Mouse (Mus musculus) stomach, embryonic 16.5 days (tissue): ENCODE data around the gene Htr1d. TPM values are rescaled to one million over a fixed set of nuclear protein-coding genes. Genes with fewer than 3 reads are reported as not detected.

Source experiments
- ATAC-seq: fragments of 200-750 bp; cut with Nextera tagmentation; 2 replicates; pipeline ENCODE4 v1.8.0; 2017; ENCODE audit warnings: moderate number of reproducible peaks, moderate TSS enrichment; ENCODE audit not compliant: insufficient read depth, low FRiP score
- H3K27ac ChIP-seq: fragments of 300-500 bp; sonication (generic); 2 replicates; pipeline ENCODE4 v1.5.1; 2014; ENCODE audit warnings: low read length
- H3K27me3 ChIP-seq: fragments of 300-500 bp; sonication (generic); 2 replicates; pipeline ENCODE4 v1.6.1; 2014; ENCODE audit warnings: low read length, control low read depth, mixed read lengths; ENCODE audit not compliant: control insufficient read depth, insufficient read depth
- H3K36me3 ChIP-seq: fragments of 300-500 bp; sonication (generic); 2 replicates; pipeline ENCODE4 v1.6.1; 2014; ENCODE audit warnings: low read length; ENCODE audit not compliant: control insufficient read depth, insufficient read depth
- H3K4me1 ChIP-seq: fragments of 300-500 bp; sonication (generic); 2 replicates; pipeline ENCODE4 v1.6.1; 2014; ENCODE audit warnings: low read length, control low read depth, mixed read lengths; ENCODE audit not compliant: control insufficient read depth, insufficient read depth
- H3K4me2 ChIP-seq: fragments of 300-500 bp; sonication (generic); 2 replicates; pipeline ENCODE4 v1.6.1; 2014; ENCODE audit warnings: low read depth, low read length, mixed read lengths
- H3K4me3 ChIP-seq: fragments of 300-500 bp; sonication (generic); replicated peaks from 2 replicates; pipeline ENCODE4 v1.5.1; 2014; ENCODE audit warnings: mild to moderate bottlenecking, low read length
- H3K9ac ChIP-seq: fragments of 300-500 bp; sonication (generic); 2 replicates; pipeline ENCODE4 v1.6.1; 2014; ENCODE audit warnings: low read length
- H3K9me3 ChIP-seq: fragments of 300-500 bp; sonication (generic); replicated peaks from 2 replicates; pipeline ENCODE4 v1.6.1; 2016; ENCODE audit warnings: low read length, control low read depth; ENCODE audit not compliant: control insufficient read depth
- WGBS: fragments of 180-500 bp; shearing (Covaris S2); extraction: QIAGEN DNeasy Blood & Tissue Kit; methylation state at CpG from one replicate; pipeline ENCODE4 v1.1.7; 2014; 5-methylcytosine and 5-hydroxymethylcytosine counted together
- polyA plus RNA-seq: library from polyadenylated mRNA; unstranded; fragments of >200 nt; fragmentation: Nextera tagmentation; extraction: Ambion mirVana; gene quantifications from 2 replicates; pipeline ENCODE4 v1.2.1, GENCODE M21; 2015

The Htr1d gene
- polyA plus RNA-seq, 1 experiment from 2014 or later: 0.34 TPM

DNA sequence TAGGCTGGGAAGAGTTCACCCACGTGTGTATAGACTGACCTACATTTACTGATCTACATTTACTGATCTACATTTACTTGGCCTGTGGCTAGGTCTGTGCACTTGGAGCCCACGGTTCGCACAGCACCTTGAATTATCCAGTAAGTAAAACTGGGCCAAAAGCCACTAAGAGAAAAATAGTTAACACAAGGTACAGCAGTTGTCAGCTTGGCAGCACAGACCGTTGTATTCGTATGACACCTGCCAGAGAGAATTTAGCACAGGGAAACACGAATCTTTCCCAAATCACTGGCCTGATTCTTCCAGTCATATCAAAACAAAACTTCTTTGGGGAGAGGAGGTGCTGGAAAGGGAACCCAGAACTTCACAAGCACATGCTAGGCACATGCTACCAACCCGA lies 35.0 kb downstream of the Htr1d start:
- Histone ChIP-seq H3K4me3 (no peak overlapping the region), H3K4me2 (no peak overlapping the region), H3K9me3 (no peaks in the 10 kb centered on the region), H3K27me3 (0 out of 2 replicates have a peak, but pooled peaks cover under 1% of the 10 kb centered on the region), H3K36me3 (no peaks in the 10 kb centered on the region), H3K27ac (no peak overlapping the region), H3K4me1 (0 out of 2 replicates have a peak, but pooled peaks cover 3% of the 10 kb centered on the region), H3K9ac (no peak overlapping the region)
- ATAC-seq: no peak
- 82% methylated on average over 7 of the region's 7 CpGs for WGBS

DNA sequence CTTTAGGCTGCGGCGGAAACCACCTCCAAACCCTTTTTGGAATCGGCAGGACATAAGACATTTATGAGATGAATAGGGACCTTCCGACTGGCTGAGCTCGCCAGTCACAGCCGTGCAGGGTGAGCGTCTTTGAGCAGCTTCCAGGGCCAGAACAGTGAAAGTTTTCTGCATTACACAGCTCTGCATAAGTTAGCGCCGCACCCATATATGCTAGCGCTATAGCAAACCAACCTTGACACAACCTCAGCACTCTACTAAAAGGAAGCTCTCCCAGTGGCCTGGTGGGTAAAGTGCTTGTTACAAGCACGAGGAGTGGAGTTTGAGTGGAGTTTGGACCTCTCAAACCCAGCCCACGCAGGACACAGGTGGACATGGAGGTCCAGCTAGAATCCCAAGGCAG lies 35.9 kb downstream of the Htr1d start:
- Histone ChIP-seq H3K9me3 (no peaks in the 10 kb centered on the region), H3K9ac (no peak overlapping the region), H3K27me3 (peaks cover 5% of the 10 kb centered on the region; the same call in 1 of the 2 replicates), H3K4me1 (0 out of 2 replicates have a peak, but pooled peaks cover 7% of the 10 kb centered on the region), H3K36me3 (no peaks in the 10 kb centered on the region), H3K4me2 (no peak overlapping the region), H3K4me3 (no peak overlapping the region), H3K27ac (no peak overlapping the region)
- WGBS: 79% methylated on average over 12 of the region's 12 CpGs
- no peak for ATAC-seq

DNA sequence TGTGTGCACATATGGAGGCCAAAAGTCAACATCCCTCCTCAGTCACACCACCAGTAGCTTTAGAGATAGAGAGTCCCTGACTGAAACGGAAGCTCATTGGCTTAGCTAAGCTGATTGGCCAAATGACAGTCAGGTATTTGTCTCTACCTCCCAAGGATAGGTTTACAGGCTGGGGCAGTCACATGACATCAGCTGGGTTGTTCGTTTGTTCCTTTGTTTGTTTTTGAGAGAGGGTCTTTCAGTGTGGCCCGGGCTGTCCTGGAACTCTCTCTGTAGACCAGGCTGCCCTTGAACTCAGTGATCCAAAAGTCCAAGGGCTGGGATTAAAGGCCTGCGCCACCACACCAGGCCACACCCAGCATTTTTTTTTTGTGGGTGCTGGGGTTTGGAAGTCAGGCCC lies 37.9 kb downstream of the Htr1d start:
- no peak overlapping the region for H3K4me2 ChIP-seq
- no peaks in the 10 kb centered on the region for H3K36me3 ChIP-seq
- H3K9ac ChIP-seq: no peak overlapping the region
- H3K27me3 ChIP-seq: peaks cover 8% of the 10 kb centered on the region; the same call in 1 of the 2 replicates
- no peak for ATAC-seq
- H3K9me3 ChIP-seq: no peaks in the 10 kb centered on the region
- H3K4me3 ChIP-seq: no peak overlapping the region
- H3K4me1 ChIP-seq: peaks cover 13% of the 10 kb centered on the region; the same call in 1 of the 2 replicates
- WGBS: 49% methylated on average over 4 of the region's 4 CpGs
- no peak overlapping the region for H3K27ac ChIP-seq

DNA sequence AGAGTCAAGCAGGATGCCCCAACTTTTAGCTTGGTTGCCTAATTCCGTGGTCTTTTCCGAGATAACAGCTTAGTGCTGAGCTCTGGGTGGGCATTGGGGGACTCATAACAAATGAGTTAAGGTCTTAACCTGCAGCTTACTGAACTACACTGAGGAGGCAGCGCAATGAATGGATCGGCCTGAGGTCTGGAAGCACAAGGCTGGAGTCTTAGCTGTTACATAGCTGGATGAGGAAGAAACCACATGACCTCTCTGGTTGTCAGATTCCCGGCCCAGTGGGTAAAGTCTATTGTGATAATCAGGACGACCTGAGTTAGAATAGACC lies 38.4 kb downstream of the Htr1d start:
- Histone ChIP-seq H3K4me3 (peak overlapping the region; percentile 69), H3K9me3 (no peaks in the 10 kb centered on the region), H3K9ac (peak overlapping the region; percentile 82; the same call in 1 of the 2 replicates), H3K27ac (no peak overlapping the region), H3K4me1 (peaks cover 16% of the 10 kb centered on the region; the same call in 1 of the 2 replicates), H3K4me2 (peak overlapping the region; percentile 99), H3K27me3 (peaks cover 8% of the 10 kb centered on the region; the same call in 1 of the 2 replicates), H3K36me3 (no peaks in the 10 kb centered on the region)
- 29% methylated on average over 6 of the region's 6 CpGs for WGBS
- 0 out of 2 replicates have a peak, but pooled peaks have one; percentile 3 for ATAC-seq

DNA sequence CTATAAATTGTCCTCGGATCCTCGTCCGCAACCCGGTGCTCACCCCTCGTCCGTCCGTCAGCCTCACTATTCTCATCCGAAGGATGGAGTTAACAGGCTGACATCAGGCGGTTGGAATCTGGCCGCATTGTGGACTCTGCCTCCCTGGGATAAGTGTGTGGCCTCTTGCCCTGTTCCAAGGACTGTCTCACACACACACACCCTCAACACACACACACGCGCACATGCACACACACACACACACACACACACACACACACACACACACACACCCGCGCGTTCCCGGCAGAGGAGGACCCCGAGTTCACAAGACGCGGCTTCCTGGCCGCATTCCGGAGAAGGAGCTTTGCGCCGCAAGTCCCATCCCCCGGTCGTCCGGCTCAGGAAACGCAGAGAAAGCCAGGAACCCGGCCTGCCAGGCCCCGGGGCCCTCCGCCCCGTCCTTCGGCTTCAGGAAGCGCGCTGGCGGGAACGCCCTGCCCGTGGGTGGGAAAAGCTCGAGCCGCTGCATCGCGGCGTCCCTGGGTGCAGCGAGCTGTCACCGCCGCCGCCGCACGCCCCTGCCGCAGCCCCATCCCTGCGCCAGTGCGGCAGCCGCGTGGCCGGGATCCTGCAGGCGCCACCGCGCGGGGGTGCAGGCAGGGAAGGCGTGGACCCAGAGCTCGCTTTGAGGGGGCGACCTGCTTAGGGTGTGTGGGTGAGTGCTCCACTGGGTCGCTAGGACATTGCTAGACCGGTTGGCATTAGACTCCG lies 38.9 kb downstream of the Htr1d start, which contains the start of gene 6030445D17Rik:
Gene 6030445D17Rik (plus strand): TSS at position 165 of the 753 bp plus-strand sequence.
- H3K9me3 ChIP-seq: no peaks in the 10 kb centered on the region
- ATAC-seq: peak; percentile 81
- 1% methylated on average over 62 of the region's 64 CpGs for WGBS
- peak within 1 kb of the TSS; percentile 86 for H3K27ac ChIP-seq
- no peaks in the 10 kb centered on the region for H3K36me3 ChIP-seq
- H3K4me3 ChIP-seq: peak within 1 kb of the TSS; percentile 69
- peaks cover 16% of the 10 kb centered on the region; the same call in 1 of the 2 replicates for H3K4me1 ChIP-seq
- peak within 1 kb of the TSS; percentile 82 for H3K9ac ChIP-seq
- H3K27me3 ChIP-seq: peaks cover 8% of the 10 kb centered on the region; the same call in 1 of the 2 replicates
- peak within 1 kb of the TSS; percentile 99 for H3K4me2 ChIP-seq

DNA sequence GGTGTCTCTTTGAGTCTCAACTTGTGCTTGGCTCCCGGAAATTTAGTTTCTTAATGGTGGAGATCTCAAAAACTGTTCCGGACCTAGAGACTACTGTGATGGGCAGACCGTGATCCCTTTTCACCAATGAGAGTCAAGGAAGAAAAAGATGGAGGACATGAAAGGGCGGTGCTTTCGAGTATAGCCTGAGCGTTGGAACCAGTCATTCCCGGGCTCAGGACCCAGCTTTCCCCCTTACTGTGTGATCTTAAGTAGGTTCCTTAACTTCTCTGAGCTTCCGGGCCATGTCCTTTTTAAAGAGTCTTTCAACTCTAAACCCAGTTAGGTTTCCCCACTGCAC lies 39.5 kb downstream of the Htr1d start:
- Histone ChIP-seq H3K27ac (peak overlapping the region; percentile 86), H3K27me3 (peaks cover 8% of the 10 kb centered on the region; the same call in 1 of the 2 replicates), H3K9me3 (no peaks in the 10 kb centered on the region), H3K4me2 (peak overlapping the region; percentile 99), H3K4me3 (peak overlapping the region; percentile 69), H3K9ac (peak overlapping the region; percentile 82), H3K4me1 (peaks cover 16% of the 10 kb centered on the region; the same call in 1 of the 2 replicates), H3K36me3 (no peaks in the 10 kb centered on the region)
- peak; percentile 65 for ATAC-seq
- WGBS: 5% methylated on average over 8 of the region's 8 CpGs

DNA sequence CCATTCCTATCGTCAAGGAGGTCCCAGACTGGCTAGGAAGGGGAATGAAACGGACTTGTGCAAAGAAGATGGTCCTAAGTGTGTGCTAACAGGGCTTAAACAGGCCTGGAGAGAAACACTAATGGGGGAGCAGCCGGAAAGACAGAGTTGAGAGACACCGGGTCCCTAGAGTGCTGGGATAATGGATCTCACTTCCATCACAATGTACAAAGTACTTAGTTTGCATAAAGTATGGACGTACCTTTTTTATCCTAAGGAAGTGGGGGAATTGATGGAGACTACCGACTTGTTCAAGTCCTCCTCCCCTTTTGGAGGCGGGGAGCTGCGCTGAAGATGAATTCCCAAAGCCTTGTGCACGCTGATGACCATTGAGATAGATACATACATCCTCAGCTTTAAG lies 40.1 kb downstream of the Htr1d start:
- peaks cover 8% of the 10 kb centered on the region; the same call in 1 of the 2 replicates for H3K27me3 ChIP-seq

DNA sequence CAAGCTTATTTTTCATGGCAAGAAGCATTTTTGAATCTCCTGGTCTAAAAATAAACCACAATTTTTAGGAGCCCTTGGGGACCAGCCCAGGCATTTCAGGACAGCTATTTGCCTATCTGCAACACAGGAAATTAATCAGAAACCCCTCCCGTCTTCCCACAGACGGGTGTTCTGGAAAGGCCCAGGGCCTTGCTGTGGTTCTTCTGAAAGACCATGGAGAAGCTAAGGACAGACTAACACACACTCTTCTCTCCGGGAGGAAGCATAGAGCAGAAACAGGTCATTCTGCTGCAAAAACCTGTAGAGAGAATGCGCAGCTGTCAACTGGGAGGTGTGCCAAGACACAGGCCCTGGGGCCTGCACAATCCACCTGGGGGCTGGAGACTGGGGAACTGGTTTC lies 42.9 kb downstream of the Htr1d start:
- Histone ChIP-seq H3K4me2 (no peak overlapping the region), H3K9ac (peak overlapping the region; percentile 12; the same call in 1 of the 2 replicates), H3K27ac (peak overlapping the region; percentile 57), H3K27me3 (peaks cover 8% of the 10 kb centered on the region; the same call in 1 of the 2 replicates), H3K4me3 (no peak overlapping the region), H3K4me1 (peaks cover 25% of the 10 kb centered on the region), H3K9me3 (no peaks in the 10 kb centered on the region), H3K36me3 (no peaks in the 10 kb centered on the region)
- WGBS: 25% methylated on average over 4 of the region's 4 CpGs
- no peak for ATAC-seq

More for the DNA sequence above, 40.1 kb downstream of the Htr1d start:
- Histone ChIP-seq H3K9ac (peak overlapping the region; percentile 33; the same call in 1 of the 2 replicates), H3K4me3 (peak overlapping the region; percentile 69), H3K4me1 (peaks cover 16% of the 10 kb centered on the region; the same call in 1 of the 2 replicates), H3K9me3 (no peaks in the 10 kb centered on the region), H3K4me2 (peak overlapping the region; percentile 99), H3K36me3 (no peaks in the 10 kb centered on the region), H3K27ac (0 out of 2 replicates have a peak overlapping the region, but pooled peaks have one; percentile 15)
- ATAC-seq: no peak
- 40% methylated on average over 9 of the region's 9 CpGs for WGBS
